Mouse (Mus musculus) left cerebral cortex, adult 11 months (tissue): ENCODE results near the gene C2cd3.
"Not testable (repeated sequence)": the region's sequence is repeated elsewhere in the genome, so short reads cannot be mapped to it uniquely, and the experiment has no call there.

Experiments used
- DNase-seq: peaks from one replicate; pipeline ENCODE4 v3.0.0; 2022; ENCODE audit warnings: low spot score

Gene C2cd3

GRCm38 (mm10) chr7:100470796-100471406, 98.9 kb downstream of the C2cd3 start:
- no peak for DNase-seq

GRCm38 (mm10) chr7:100471407-100471797, 99.4 kb downstream of the C2cd3 start:
- no peak for DNase-seq

- DNase-seq = no peak
Observed at GRCm38 (mm10) chr7:100472777-100473176, 100.7 kb downstream of the C2cd3 start, which contains the start of gene Ucp3. Ucp3 (plus strand) TSS chr7:100472990.

GRCm38 (mm10) chr7:100473846-100474454, 101.9 kb downstream of the C2cd3 start:
- no peak for DNase-seq

- DNase-seq = no peak
Observed at GRCm38 (mm10) chr7:100474680-100475079, 102.6 kb downstream of the C2cd3 start.

- no peak for DNase-seq
Observed at GRCm38 (mm10) chr7:100479100-100479822, 107.2 kb downstream of the C2cd3 start.

GRCm38 (mm10) chr7:100479823-100480164, 107.8 kb downstream of the C2cd3 start:
- no peak for DNase-seq

- no peak for DNase-seq
Observed at GRCm38 (mm10) chr7:100480175-100480574, 108.1 kb downstream of the C2cd3 start.

GRCm38 (mm10) chr7:100482046-100482445, 110.0 kb downstream of the C2cd3 start:
- not testable (repeated sequence) for DNase-seq

GRCm38 (mm10) chr7:100484493-100484892, 112.5 kb downstream of the C2cd3 start:
- DNase-seq = no peak

- no peak for DNase-seq
Observed at GRCm38 (mm10) chr7:100487301-100487700, 115.3 kb downstream of the C2cd3 start.

- no peak for DNase-seq
Observed at GRCm38 (mm10) chr7:100488474-100489048, 116.5 kb downstream of the C2cd3 start.

- no peak for DNase-seq
Observed at GRCm38 (mm10) chr7:100492391-100493116, 120.5 kb downstream of the C2cd3 start.

GRCm38 (mm10) chr7:100493117-100493483, 121.1 kb downstream of the C2cd3 start, which contains the start of gene Ucp2:
Ucp2 (plus strand) TSS chr7:100493337.
- DNase-seq = peak; percentile 43

GRCm38 (mm10) chr7:100493484-100494414, 121.7 kb downstream of the C2cd3 start:
- no peak for DNase-seq

GRCm38 (mm10) chr7:100494415-100494831, 122.4 kb downstream of the C2cd3 start:
- no peak for DNase-seq

- DNase-seq = no peak
Observed at GRCm38 (mm10) chr7:100495042-100495441, 123.0 kb downstream of the C2cd3 start.

- peak; percentile 62 for DNase-seq
Observed at GRCm38 (mm10) chr7:100495581-100496251, 123.7 kb downstream of the C2cd3 start.

- DNase-seq = no peak
Observed at GRCm38 (mm10) chr7:100496371-100496770, 124.3 kb downstream of the C2cd3 start.

GRCm38 (mm10) chr7:100496791-100497190, 124.8 kb downstream of the C2cd3 start:
- no peak for DNase-seq
